Mouse (Mus musculus) adrenal gland, adult 8-10 months (tissue): ENCODE data around the gene Olfr1438-ps1. TPM values are rescaled to one million over a fixed set of nuclear protein-coding genes. Genes with fewer than 3 reads are reported as not detected.
"Not testable (repeated sequence)": the region's sequence is repeated elsewhere in the genome, so short reads cannot be mapped to it uniquely, and the experiment has no call there.

Experiments used
- DNase-seq: peaks from one replicate; pipeline ENCODE4 v3.0.0; 2022
- total RNA-seq, 4 experiments: library from RNA; stranded (reverse); gene quantifications; 2 replicates each; pipeline ENCODE4 v1.2.4; 2022

Gene Olfr1438-ps1
- not detected for total RNA-seq

GRCm38 (mm10) chr19:12335810-12336209 lies at the start of gene Olfr1438-ps1:
Gene Olfr1438-ps1, minus strand, starts transcription at chr19:12335910.
- DNase-seq, result no peak

- no peak for DNase-seq
Observed at GRCm38 (mm10) chr19:12374465-12375025, 38.8 kb upstream of the Olfr1438-ps1 start.

- DNase-seq, result no peak
Observed at GRCm38 (mm10) chr19:12373004-12373403, 37.3 kb upstream of the Olfr1438-ps1 start.

GRCm38 (mm10) chr19:12325001-12325400 lies 10.7 kb downstream of the Olfr1438-ps1 start, which contains the start of gene Olfr1437:
Gene Olfr1437, minus strand, starts transcription at chr19:12325101.
- DNase-seq, result no peak

GRCm38 (mm10) chr19:12299030-12299429 lies 36.7 kb downstream of the Olfr1438-ps1 start, which contains the start of gene Olfr1436:
Gene Olfr1436, minus strand, starts transcription at chr19:12299130.
- DNase-seq, result not testable (repeated sequence)

- no peak for DNase-seq
Observed at GRCm38 (mm10) chr19:12292979-12293378, 42.7 kb downstream of the Olfr1438-ps1 start.

GRCm38 (mm10) chr19:12279554-12279953 lies 56.2 kb downstream of the Olfr1438-ps1 start, which contains the start of gene Olfr1434:
Gene Olfr1434, plus strand, starts transcription at chr19:12279854.
- no peak for DNase-seq

Other genes with a start within 250 kb of the Olfr1438-ps1 start
- gene Olfr1426, start 243.9 kb downstream of the Olfr1438-ps1 start, total RNA-seq, result not detected
- not detected for gene Olfr1427, start 232.6 kb downstream of the Olfr1438-ps1 start, total RNA-seq
- gene Olfr1428, start 220.0 kb downstream of the Olfr1438-ps1 start, total RNA-seq, result not detected
- not detected for gene Olfr76, start 212.7 kb downstream of the Olfr1438-ps1 start, total RNA-seq
- not detected for gene Olfr1555-ps1, start 165.8 kb downstream of the Olfr1438-ps1 start, total RNA-seq
- gene Olfr1431, start 135.3 kb downstream of the Olfr1438-ps1 start, total RNA-seq, result not detected
- not detected for gene Olfr1432, start 103.3 kb downstream of the Olfr1438-ps1 start, total RNA-seq
- not detected for gene Olfr262, start 94.3 kb downstream of the Olfr1438-ps1 start, total RNA-seq
- gene Olfr235, start 74.9 kb downstream of the Olfr1438-ps1 start, total RNA-seq, result not detected
- not detected for gene Olfr1434, start 56.1 kb downstream of the Olfr1438-ps1 start, total RNA-seq
- gene Olfr1436, start 36.8 kb downstream of the Olfr1438-ps1 start, total RNA-seq, result not detected
- gene Olfr1437, start 10.8 kb downstream of the Olfr1438-ps1 start, total RNA-seq, result not detected
- gene Olfr1440, start 51.4 kb upstream of the Olfr1438-ps1 start, total RNA-seq, result not detected
- gene Olfr1441, start 81.5 kb upstream of the Olfr1438-ps1 start, total RNA-seq, result not detected
- gene Pfpl, start 92.0 kb upstream of the Olfr1438-ps1 start, total RNA-seq, result not detected
- 10 to 100 TPM; 29.9 to 72.1 (median 53.2) TPM for gene Mpeg1, start 124.9 kb upstream of the Olfr1438-ps1 start, total RNA-seq
- 10 to 100 TPM; 12.6 to 26.3 (median 19.7) TPM for gene Dtx4, start 165.5 kb upstream of the Olfr1438-ps1 start, total RNA-seq
- gene Fam111a, start 209.8 kb upstream of the Olfr1438-ps1 start, total RNA-seq, result 1 to 10 TPM; 2.2 to 5.5 (median 4.6) TPM